Mouse (Mus musculus): ENCODE results near the gene Slc9a2. TPM values are rescaled to one million over a fixed set of nuclear protein-coding genes. Genes with fewer than 3 reads are reported as not detected.

Gene Slc9a2
- polyA plus RNA-seq, 1 experiment, result 2.9 TPM

DNA sequence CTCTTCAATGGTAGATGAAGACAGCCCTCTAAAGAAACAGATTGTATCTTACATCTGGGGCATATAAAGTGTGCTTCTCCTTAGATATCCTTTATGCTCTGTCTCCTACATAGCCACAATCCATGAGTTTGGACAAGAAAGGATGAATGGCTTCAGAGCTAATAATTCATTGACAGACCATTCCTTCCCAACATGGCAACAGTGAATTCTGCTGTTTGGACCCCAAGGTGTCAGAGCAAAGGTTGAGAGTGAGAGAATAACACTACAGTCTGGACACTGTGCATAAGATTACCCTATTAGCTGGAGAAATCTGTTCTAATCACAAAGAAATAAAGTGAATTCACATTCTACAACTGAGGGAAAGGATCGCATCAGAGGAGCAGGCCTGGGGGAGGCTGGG lies 115.1 kb downstream of the Slc9a2 start:
- no peaks in the 10 kb centered on the region; the same call in 1 of the 2 replicates for H3K4me1 ChIP-seq (ENCODE audit: control insufficient read depth, insufficient read depth, low read length)
- TF ChIP-seq POLR2A (IDR thresholded peaks at IDR 0.05; ENCODE audit: extremely low read depth, insufficient read depth, low read length) (no peak), CTCF (IDR thresholded peaks at IDR 0.05; ENCODE audit: extremely low read depth, insufficient read depth, low read length) (no peak)

DNA sequence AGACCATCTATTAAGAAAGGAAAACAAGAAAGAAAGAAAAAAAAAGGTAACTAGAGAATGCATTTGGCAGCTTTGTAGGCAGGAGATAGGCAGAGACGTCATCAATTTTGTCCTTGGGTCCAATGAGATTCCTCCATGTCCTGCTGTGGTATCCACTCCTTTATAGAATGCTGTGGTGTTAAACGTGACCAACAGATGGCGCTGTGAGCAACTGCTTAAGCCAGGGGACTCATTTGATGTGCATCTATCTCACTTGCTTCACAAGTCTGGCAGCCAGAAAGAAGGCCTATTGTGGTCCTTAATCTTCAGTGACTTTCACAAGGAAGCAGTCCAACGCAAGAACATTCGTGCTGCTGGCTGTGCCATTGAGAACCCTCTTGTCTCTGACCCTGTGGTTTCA lies 117.0 kb downstream of the Slc9a2 start:
- Histone ChIP-seq H3K4me1 (ENCODE audit: control insufficient read depth, insufficient read depth, low read length) (no peaks in the 10 kb centered on the region), H3K27ac (ENCODE audit: insufficient read depth, low read length) (no peak overlapping the region), H3K4me3 (ENCODE audit: insufficient read depth, low read length) (no peak overlapping the region)
- TF ChIP-seq POLR2A (IDR thresholded peaks at IDR 0.05; ENCODE audit: extremely low read depth, insufficient read depth, low read length) (no peak), CTCF (IDR thresholded peaks at IDR 0.05; ENCODE audit: extremely low read depth, insufficient read depth, low read length) (peak; percentile 77)

More for the DNA sequence above, 115.1 kb downstream of the Slc9a2 start:
- no peak overlapping the region for H3K4me3 ChIP-seq (ENCODE audit: insufficient read depth, low read length)
- no peak overlapping the region for H3K27ac ChIP-seq (ENCODE audit: insufficient read depth, low read length)

DNA sequence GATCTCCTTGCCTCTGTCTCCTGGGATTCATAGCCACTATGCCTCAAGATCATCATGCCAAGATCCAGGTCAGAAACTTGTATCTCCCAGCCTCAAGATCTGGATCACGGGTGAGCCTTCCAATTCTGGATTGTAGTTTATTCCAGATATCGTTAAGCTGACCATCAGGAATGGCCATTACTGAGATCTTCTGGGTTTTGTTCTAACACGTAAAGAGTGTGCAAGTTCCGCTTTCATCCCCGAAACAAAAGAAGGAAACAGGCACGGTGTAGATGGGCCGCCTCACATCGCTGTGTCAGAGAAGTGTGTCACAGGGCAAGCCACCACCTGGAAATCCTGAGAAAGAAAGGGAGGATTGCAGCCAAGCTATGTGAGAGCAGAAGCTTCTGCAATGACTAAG lies 118.7 kb downstream of the Slc9a2 start:
- Histone ChIP-seq H3K4me1 (ENCODE audit: control insufficient read depth, insufficient read depth, low read length) (no peaks in the 10 kb centered on the region), H3K4me3 (ENCODE audit: insufficient read depth, low read length) (no peak overlapping the region), H3K27ac (ENCODE audit: insufficient read depth, low read length) (no peak overlapping the region)
- TF ChIP-seq POLR2A (IDR thresholded peaks at IDR 0.05; ENCODE audit: extremely low read depth, insufficient read depth, low read length) (no peak), CTCF (IDR thresholded peaks at IDR 0.05; ENCODE audit: extremely low read depth, insufficient read depth, low read length) (no peak)

DNA sequence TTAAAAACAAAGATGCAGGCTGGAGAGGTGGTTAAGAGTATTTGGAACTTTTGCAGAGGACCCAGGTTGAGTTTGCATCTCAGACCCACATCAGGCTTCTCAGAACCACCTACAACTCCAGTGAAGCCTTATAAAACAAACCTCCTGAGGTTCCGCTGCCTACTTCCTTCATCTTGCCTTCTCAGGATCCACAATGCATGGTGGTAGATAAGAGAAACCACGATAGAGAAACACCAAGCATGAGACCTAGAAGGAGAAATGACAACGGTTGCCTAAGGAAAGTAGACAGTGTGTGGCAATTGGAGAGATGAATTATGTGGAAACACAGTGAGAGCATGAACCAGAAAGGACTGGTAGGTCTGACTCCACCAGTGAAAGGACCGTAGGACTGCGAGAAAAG lies 120.5 kb downstream of the Slc9a2 start:
- Histone ChIP-seq H3K4me1 (ENCODE audit: control insufficient read depth, insufficient read depth, low read length) (no peaks in the 10 kb centered on the region), H3K4me3 (ENCODE audit: insufficient read depth, low read length) (no peak overlapping the region), H3K27ac (ENCODE audit: insufficient read depth, low read length) (no peak overlapping the region)
- TF ChIP-seq CTCF (IDR thresholded peaks at IDR 0.05; ENCODE audit: extremely low read depth, insufficient read depth, low read length) (no peak), POLR2A (IDR thresholded peaks at IDR 0.05; ENCODE audit: extremely low read depth, insufficient read depth, low read length) (no peak)

DNA sequence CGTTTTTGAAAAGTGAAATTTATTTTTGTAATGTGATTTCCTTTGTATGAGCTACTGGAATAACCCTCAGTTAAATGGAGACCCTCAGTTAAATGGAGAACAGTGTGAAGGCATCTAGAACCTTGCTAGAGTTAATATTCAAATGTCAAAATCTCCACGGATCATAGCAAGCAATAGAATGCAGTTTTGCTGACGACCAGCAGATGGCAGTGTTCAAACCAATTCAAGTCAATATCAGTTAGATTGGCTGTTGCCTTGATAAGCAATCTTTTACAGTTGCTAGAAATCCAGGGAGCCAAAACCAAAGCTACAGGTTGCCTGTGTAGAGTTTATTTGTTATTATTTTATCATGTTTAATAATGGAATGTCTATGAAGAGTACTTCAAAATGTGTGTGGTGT lies 122.4 kb downstream of the Slc9a2 start:
- no peak overlapping the region for H3K27ac ChIP-seq (ENCODE audit: insufficient read depth, low read length)
- no peaks in the 10 kb centered on the region for H3K4me1 ChIP-seq (ENCODE audit: control insufficient read depth, insufficient read depth, low read length)
- no peak overlapping the region for H3K4me3 ChIP-seq (ENCODE audit: insufficient read depth, low read length)
- TF ChIP-seq CTCF (IDR thresholded peaks at IDR 0.05; ENCODE audit: extremely low read depth, insufficient read depth, low read length), result peak; percentile 58; the same call in 1 of the 2 replicates
- no peak for TF ChIP-seq POLR2A (IDR thresholded peaks at IDR 0.05; ENCODE audit: extremely low read depth, insufficient read depth, low read length)

DNA sequence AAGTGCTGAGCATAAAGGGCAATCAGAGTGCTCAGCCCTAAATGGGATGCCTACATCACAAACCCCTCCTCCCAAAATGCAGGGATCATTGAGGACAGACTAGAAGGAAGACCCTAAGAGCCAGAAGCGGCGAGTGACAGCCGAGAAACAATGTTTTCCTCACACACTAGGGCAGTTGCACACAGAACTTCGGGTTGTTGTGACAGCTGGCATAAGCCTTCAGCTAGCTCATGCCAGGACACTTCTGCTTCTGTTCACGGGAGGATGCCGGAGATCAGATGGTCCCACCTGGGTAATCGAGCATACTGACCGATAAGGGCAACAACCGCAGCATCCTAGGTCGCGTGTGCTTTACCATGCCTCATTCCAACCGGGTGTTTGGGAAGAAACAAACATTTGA lies 123.7 kb downstream of the Slc9a2 start:
- Histone ChIP-seq H3K4me1 (ENCODE audit: control insufficient read depth, insufficient read depth, low read length) (no peaks in the 10 kb centered on the region), H3K4me3 (ENCODE audit: insufficient read depth, low read length) (no peak overlapping the region), H3K27ac (ENCODE audit: insufficient read depth, low read length) (no peak overlapping the region)
- no peak for TF ChIP-seq POLR2A (IDR thresholded peaks at IDR 0.05; ENCODE audit: extremely low read depth, insufficient read depth, low read length)
- no peak for TF ChIP-seq CTCF (IDR thresholded peaks at IDR 0.05; ENCODE audit: extremely low read depth, insufficient read depth, low read length)

DNA sequence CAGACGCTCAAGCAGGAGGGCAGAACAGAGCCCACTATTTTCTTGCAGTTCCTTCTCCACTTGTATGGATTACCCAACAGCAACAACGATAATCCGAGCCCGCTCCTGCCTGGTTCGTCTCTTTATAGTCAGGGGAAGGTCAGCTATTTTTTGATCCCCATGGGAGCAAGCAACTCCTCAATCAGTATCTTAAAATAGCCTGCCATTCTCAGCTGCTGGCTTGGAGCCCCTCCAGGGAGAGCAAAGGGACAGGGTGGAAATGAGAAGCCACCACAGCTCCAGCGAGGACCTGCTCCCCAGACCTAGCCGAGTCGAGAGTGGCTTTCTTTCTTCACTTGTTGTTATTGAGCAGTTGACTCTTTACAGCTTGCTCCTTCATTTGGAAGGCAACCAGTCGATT lies 125.0 kb downstream of the Slc9a2 start, which contains the start of gene Tmem182:
Gene Tmem182, plus strand, starts transcription at position 251 of the 400 bp plus-strand sequence.
- TF ChIP-seq POLR2A (IDR thresholded peaks at IDR 0.05; ENCODE audit: extremely low read depth, insufficient read depth, low read length), result no peak
- no peak for TF ChIP-seq CTCF (IDR thresholded peaks at IDR 0.05; ENCODE audit: extremely low read depth, insufficient read depth, low read length)
- Histone ChIP-seq H3K4me3 (ENCODE audit: insufficient read depth, low read length) (no peak within 1 kb of the TSS), H3K4me1 (ENCODE audit: control insufficient read depth, insufficient read depth, low read length) (no peaks in the 10 kb centered on the region), H3K27ac (ENCODE audit: insufficient read depth, low read length) (no peak within 1 kb of the TSS)

DNA sequence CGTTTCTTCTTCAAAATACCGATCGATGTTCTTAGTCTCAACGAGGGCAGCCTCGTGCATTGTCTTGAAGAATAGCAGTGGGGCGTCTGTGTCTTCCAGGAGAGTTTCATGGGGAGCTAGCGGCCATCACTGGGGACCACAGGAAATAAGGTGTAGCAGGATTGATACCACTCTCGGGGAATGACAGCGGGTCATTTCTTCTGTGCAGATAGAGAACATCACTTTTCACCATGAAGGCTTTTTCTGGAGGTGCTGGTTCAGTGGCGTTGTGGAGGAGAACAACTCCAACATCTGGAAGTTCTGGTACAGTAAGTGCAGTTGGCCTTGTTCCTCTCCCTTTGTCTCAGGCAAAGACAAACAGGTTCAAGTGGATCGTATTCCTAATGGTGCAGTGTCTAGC lies 125.5 kb downstream of the Slc9a2 start:
- TF ChIP-seq POLR2A (IDR thresholded peaks at IDR 0.05; ENCODE audit: extremely low read depth, insufficient read depth, low read length) (no peak), CTCF (IDR thresholded peaks at IDR 0.05; ENCODE audit: extremely low read depth, insufficient read depth, low read length) (no peak)
- Histone ChIP-seq H3K27ac (ENCODE audit: insufficient read depth, low read length) (no peak overlapping the region), H3K4me3 (ENCODE audit: insufficient read depth, low read length) (no peak overlapping the region), H3K4me1 (ENCODE audit: control insufficient read depth, insufficient read depth, low read length) (no peaks in the 10 kb centered on the region)

DNA sequence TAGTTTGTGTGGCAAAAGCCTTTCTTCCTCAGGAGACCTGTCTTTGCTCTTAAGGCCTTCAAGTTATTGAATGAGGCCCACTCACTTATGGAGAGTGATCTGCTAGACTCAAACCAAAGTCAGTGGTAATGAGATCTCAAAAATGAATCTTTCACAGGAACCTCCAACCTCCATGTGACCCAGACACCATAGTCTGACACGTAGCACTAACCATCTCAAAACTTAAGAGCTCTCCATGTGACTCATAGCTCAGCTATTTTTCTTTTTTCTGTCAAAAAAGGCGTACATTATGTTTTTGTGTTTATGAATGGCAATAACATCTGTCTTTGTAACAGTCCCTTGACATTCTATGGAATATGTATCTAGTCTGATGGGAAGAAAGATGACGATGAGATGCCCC lies 128.3 kb downstream of the Slc9a2 start:
- Histone ChIP-seq H3K4me3 (ENCODE audit: insufficient read depth, low read length) (no peak overlapping the region), H3K4me1 (ENCODE audit: control insufficient read depth, insufficient read depth, low read length) (no peaks in the 10 kb centered on the region), H3K27ac (ENCODE audit: insufficient read depth, low read length) (no peak overlapping the region)
- TF ChIP-seq POLR2A (IDR thresholded peaks at IDR 0.05; ENCODE audit: extremely low read depth, insufficient read depth, low read length), result no peak
- TF ChIP-seq CTCF (IDR thresholded peaks at IDR 0.05; ENCODE audit: extremely low read depth, insufficient read depth, low read length), result no peak

DNA sequence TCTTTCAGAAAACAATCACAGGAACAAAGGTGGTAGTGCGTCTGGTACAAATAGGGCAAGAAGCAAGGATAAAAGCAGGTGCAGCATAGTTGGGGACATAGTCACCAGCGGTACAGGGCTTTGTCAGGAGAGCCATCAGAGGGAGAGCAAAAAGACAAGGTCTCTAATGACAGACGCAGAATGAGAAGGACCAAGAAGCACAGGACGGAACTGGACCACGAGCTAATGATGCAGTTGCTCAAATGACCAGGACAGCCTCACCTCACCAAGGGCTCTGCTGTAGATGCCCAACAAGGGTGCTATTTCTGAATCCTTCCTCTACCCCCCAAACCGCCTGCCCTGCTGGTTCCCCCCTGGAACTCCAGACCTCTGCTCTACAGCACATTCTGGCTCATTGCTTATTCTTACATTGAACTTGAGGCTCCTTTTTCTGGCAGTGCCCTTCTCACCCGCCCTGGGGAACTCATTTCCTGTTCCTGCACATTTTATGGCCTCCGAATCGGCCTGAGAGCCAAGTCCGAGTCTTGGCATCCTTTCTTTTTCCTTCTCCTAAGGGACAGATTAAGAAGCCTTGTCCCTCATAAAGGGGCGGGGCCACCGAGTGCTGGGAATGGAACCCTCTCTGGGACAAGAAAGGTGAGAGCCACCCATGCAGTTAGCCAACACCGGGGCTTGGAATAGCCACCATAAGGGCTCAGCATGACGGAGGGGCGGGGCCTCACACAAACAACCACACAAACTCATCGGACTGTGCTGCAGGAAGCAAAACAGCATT lies 134.9 kb downstream of the Slc9a2 start:
- no peak overlapping the region for H3K27ac ChIP-seq (ENCODE audit: insufficient read depth, low read length)
- no peak overlapping the region for H3K4me3 ChIP-seq (ENCODE audit: insufficient read depth, low read length)
- TF ChIP-seq POLR2A (IDR thresholded peaks at IDR 0.05; ENCODE audit: extremely low read depth, insufficient read depth, low read length) (no peak), CTCF (IDR thresholded peaks at IDR 0.05; ENCODE audit: extremely low read depth, insufficient read depth, low read length) (no peak)
- H3K4me1 ChIP-seq (ENCODE audit: control insufficient read depth, insufficient read depth, low read length), result no peaks in the 10 kb centered on the region

Other genes starting within 250 kb of the Slc9a2 start
- 0.09 TPM in 1 of 2 replicates, not detected in the other for gene Il18r1, start 215.0 kb upstream of the Slc9a2 start, polyA plus RNA-seq (2012; rRNA removed)
- gene Il18rap, start 165.2 kb upstream of the Slc9a2 start, polyA plus RNA-seq (2012; rRNA removed), result 0.02 and 0.13 TPM in 2 replicates
- 0.33 and 1.0 TPM in 2 replicates for gene Slc9a4, start 100.5 kb upstream of the Slc9a2 start, polyA plus RNA-seq (2012; rRNA removed)
- 2.8 and 2.9 TPM in 2 replicates for gene Mfsd9, start 110.1 kb downstream of the Slc9a2 start, polyA plus RNA-seq (2012; rRNA removed)
- gene Tmem182, start 125.0 kb downstream of the Slc9a2 start, polyA plus RNA-seq (2012; rRNA removed), result 0.15 and 0.19 TPM in 2 replicates